Mouse (Mus musculus) liver, adult 2 months (tissue): ENCODE results near the gene Thbs3.

ENCODE experiments used
- CTCF ChIP-seq: fragments of 200-500 bp; IDR thresholded peaks from 2 replicates; pipeline ENCODE4 v1.5.1; 2011; ENCODE audit warnings: low read depth, low read length, control low read depth
- POLR2A ChIP-seq: fragments of 200-500 bp; IDR thresholded peaks from 2 replicates; pipeline ENCODE4 v1.6.1; 2011; ENCODE audit warnings: low read length, control low read depth; ENCODE audit not compliant: insufficient read depth; ENCODE audit errors: extremely low read depth

GRCm38 (mm10) chr3:89242331-89242895 is 27.4 kb downstream of the Thbs3 start:
- peak; percentile 58; the same call in 1 of the 2 replicates for TF ChIP-seq CTCF
- TF ChIP-seq POLR2A = no peak
